9 mouse cellular contexts compared by ENCODE assay signal in genomic region chr9:13587085-13587933, GRCm38 (mm10).
A peak's percentile ranks its signal among the peaks of the same experiment; 100 is the strongest.
DNase-seq lines count a peak whose midpoint lies in the region; ATAC-seq and TF ChIP-seq lines count a peak whose summit lies in the region.
"Had no signal": no experiment of that assay in that cellular context is flagged by ENCODE, and none has a peak within 500 bp of the region (broad histone marks: within the 10 kb centered on the region; RNA-seq: fewer than 3 reads in every experiment).

No protein-coding gene starts in this region.

- no peak overlapping the region for H3K4me2 ChIP-seq in hindbrain, embryonic 13.5 days
- no peak overlapping the region for H3K4me2 ChIP-seq in hindbrain, embryonic 12.5 days (replicated peaks)
- H3K4me2 ChIP-seq in heart, embryonic 15.5 days: no peak overlapping the region; the same call in 1 of the 2 replicates
- H3K4me2 ChIP-seq in limb, embryonic 12.5 days: no peak overlapping the region

- H3K27me3 ChIP-seq in hindbrain, embryonic 13.5 days: no peaks in the 10 kb centered on the region
- no peaks in the 10 kb centered on the region for H3K27me3 ChIP-seq in hindbrain, embryonic 12.5 days
- H3K27me3 ChIP-seq in heart, embryonic 15.5 days: no peaks in the 10 kb centered on the region
- H3K27me3 ChIP-seq in limb, embryonic 12.5 days: no peaks in the 10 kb centered on the region
- H3K27me3 ChIP-seq: Patski had no signal

- WGBS in hindbrain, embryonic 13.5 days: 61% methylated on average over 9 of the region's 9 CpGs
- WGBS in hindbrain, embryonic 12.5 days: 71% methylated on average over 9 of the region's 9 CpGs
- 39% methylated on average over 9 of the region's 9 CpGs for WGBS in heart, embryonic 15.5 days
- WGBS in limb, embryonic 12.5 days: 49% methylated on average over 9 of the region's 9 CpGs
- WGBS in olfactory bulb, adult 2 months: 45% methylated on average over 9 of the region's 9 CpGs

- H3K27ac ChIP-seq in hindbrain, embryonic 13.5 days: 0 out of 2 replicates have a peak overlapping the region, but pooled peaks have one; percentile 8
- no peak overlapping the region for H3K27ac ChIP-seq in hindbrain, embryonic 12.5 days
- peak overlapping the region; percentile 72 for H3K27ac ChIP-seq in heart, embryonic 15.5 days
- peak overlapping the region; percentile 69 for H3K27ac ChIP-seq in limb, embryonic 12.5 days
- peak overlapping the region; percentile 15; the same call in 1 of the 2 replicates for H3K27ac ChIP-seq in olfactory bulb, adult 2 months (ENCODE audit: insufficient read depth, low read depth, low read length)

- H3K36me3 ChIP-seq in hindbrain, embryonic 13.5 days: no peaks in the 10 kb centered on the region
- no peaks in the 10 kb centered on the region for H3K36me3 ChIP-seq in hindbrain, embryonic 12.5 days
- H3K36me3 ChIP-seq in heart, embryonic 15.5 days: no peaks in the 10 kb centered on the region
- H3K36me3 ChIP-seq in limb, embryonic 12.5 days: no peaks in the 10 kb centered on the region

- H3K4me3 ChIP-seq in hindbrain, embryonic 13.5 days: no peak overlapping the region
- no peak overlapping the region for H3K4me3 ChIP-seq in hindbrain, embryonic 12.5 days
- no peak overlapping the region for H3K4me3 ChIP-seq in heart, embryonic 15.5 days
- no peak overlapping the region for H3K4me3 ChIP-seq in limb, embryonic 12.5 days (replicated peaks)
- H3K4me3 ChIP-seq in olfactory bulb, adult 2 months (ENCODE audit: insufficient read depth, low read depth, low read length): no peak overlapping the region

- DNase-seq in MEL-GATA-1-ER (ENCODE audit: extremely low read depth, low read depth): peak; percentile 53
- DNase-seq in thymus, postnatal 10 days (ENCODE audit: low spot score in 2 of 2): no peak
- no peak for DNase-seq in thymus, postnatal 0 days (ENCODE audit: low spot score)

- ATAC-seq in hindbrain, embryonic 13.5 days (ENCODE audit: low FRiP score): 0 out of 2 replicates have a peak, but pooled peaks have one; percentile 21
- ATAC-seq in hindbrain, embryonic 12.5 days (ENCODE audit: low FRiP score): no peak
- ATAC-seq in heart, embryonic 15.5 days (replicated peaks; ENCODE audit: insufficient number of reproducible peaks, insufficient read depth, low FRiP score, low read depth): peak; percentile 77
- ATAC-seq in limb, embryonic 12.5 days (ENCODE audit: insufficient number of reproducible peaks, insufficient read depth, low FRiP score, low TSS enrichment, low read depth): peak; percentile 80
- ATAC-seq: Patski had no signal

- H3K9ac ChIP-seq in hindbrain, embryonic 13.5 days: no peak overlapping the region
- H3K9ac ChIP-seq in hindbrain, embryonic 12.5 days: no peak overlapping the region
- no peak overlapping the region for H3K9ac ChIP-seq in heart, embryonic 15.5 days
- H3K9ac ChIP-seq in limb, embryonic 12.5 days (replicated peaks): no peak overlapping the region

- no peak for TF ChIP-seq CTCF in olfactory bulb, adult 2 months (IDR thresholded peaks at IDR 0.05; ENCODE audit: insufficient read depth, low read depth, low read length)

- H3K9me3 ChIP-seq in hindbrain, embryonic 13.5 days: no peaks in the 10 kb centered on the region
- H3K9me3 ChIP-seq in hindbrain, embryonic 12.5 days (replicated peaks): no peaks in the 10 kb centered on the region
- H3K9me3 ChIP-seq in heart, embryonic 15.5 days (replicated peaks): no peaks in the 10 kb centered on the region
- no peaks in the 10 kb centered on the region for H3K9me3 ChIP-seq in limb, embryonic 12.5 days

- H3K4me1 ChIP-seq in hindbrain, embryonic 13.5 days (replicated peaks): peaks cover 28% of the 10 kb centered on the region
- peaks cover 14% of the 10 kb centered on the region for H3K4me1 ChIP-seq in hindbrain, embryonic 12.5 days
- peaks cover 32% of the 10 kb centered on the region for H3K4me1 ChIP-seq in heart, embryonic 15.5 days (replicated peaks)
- H3K4me1 ChIP-seq in limb, embryonic 12.5 days (replicated peaks): peaks cover 39% of the 10 kb centered on the region
- peaks cover 2% of the 10 kb centered on the region; the same call in 1 of the 2 replicates for H3K4me1 ChIP-seq in olfactory bulb, adult 2 months (ENCODE audit: control insufficient read depth, insufficient read depth, low read length)

- TF ChIP-seq POLR2A in olfactory bulb, adult 2 months (IDR thresholded peaks at IDR 0.05; ENCODE audit: insufficient read depth, low read depth, low read length): no peak
